Mouse (Mus musculus): Measurements from ENCODE around the gene Rars2. TPM values are rescaled to one million over a fixed set of nuclear protein-coding genes. Genes with fewer than 3 reads are reported as not detected.
"Not testable (repeated sequence)": the region's sequence is repeated elsewhere in the genome, so short reads cannot be mapped to it uniquely, and the experiment has no call there.

The Rars2 gene
- 10 to 100 TPM; 31.7 to 31.9 TPM for total RNA-seq (2021)
- long read RNA-seq, experiment 1, transcript Rars2-201 (20 exons, 1,868 nt) = major isoform, 19 of 28 reads
- long read RNA-seq, experiment 1, partial matches to known transcripts = 1 of 28 reads
- long read RNA-seq, experiment 1, other reads (novel, unspliced or antisense) = 8 of 28 reads
- long read RNA-seq, experiment 2, transcript Rars2-201 (20 exons, 1,868 nt) = major isoform, 44 of 59 reads
- long read RNA-seq, experiment 2, partial matches to known transcripts = 3 of 59 reads
- long read RNA-seq, experiment 2, other reads (novel, unspliced or antisense) = 12 of 59 reads

GRCm38 (mm10) chr4:34614630-34615094 lies at the start of gene Rars2, which contains the start of gene Orc3:
Rars2 (plus strand) TSS chr4:34614957.
Orc3 (minus strand) TSS chr4:34614944.
- peak; percentile 92 to 93 for DNase-seq (ENCODE audit: low spot score in 2 of 2)

DNA sequence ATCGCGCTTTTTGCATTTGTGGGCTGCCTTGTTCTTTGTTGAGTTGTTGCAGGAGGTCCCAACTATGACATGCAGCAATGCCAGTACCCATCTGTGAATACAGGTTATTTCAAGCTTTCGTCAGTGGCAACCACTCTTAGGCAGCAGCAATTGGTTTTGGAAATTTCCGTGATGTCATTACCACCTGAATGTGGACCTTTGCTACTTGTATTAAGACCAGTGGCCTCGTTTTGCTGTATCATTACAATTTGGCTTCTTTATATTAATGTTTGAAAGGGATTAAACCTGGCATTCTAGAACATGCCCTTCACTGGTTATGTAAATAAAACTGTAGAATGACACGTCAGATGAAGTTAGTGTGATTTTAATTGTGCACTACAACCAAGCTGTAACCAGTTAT lies 48.5 kb upstream of the Rars2 start:
- DNase-seq (ENCODE audit: low spot score in 2 of 2) = no peak

- DNase-seq (ENCODE audit: low spot score in 2 of 2) = no peak
These were observed 41.9 kb upstream of the Rars2 start for GRCm38 (mm10) chr4:34572876-34573275.

DNA sequence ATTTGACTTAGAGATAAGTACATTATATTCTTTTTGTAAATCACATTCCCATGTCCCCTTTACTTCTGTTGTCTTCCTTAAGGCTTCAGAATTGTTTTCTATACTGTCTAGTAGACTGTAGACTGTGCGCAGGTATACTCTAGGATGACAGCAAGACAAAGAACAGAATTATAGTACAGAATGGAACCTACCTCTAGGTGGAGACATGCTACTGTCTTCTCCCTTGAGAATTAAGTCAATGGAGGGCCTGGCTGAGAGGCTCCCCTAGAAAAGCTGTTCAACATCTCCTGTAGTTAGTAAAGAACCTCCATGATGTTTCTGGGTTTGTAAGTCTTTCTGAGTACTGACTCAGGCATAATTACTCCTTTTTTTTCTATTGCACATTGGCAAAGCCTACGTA lies 37.7 kb upstream of the Rars2 start:
- no peak for DNase-seq (ENCODE audit: low spot score in 2 of 2)

GRCm38 (mm10) chr4:34579215-34579614 lies 35.5 kb upstream of the Rars2 start:
- no peak for DNase-seq (ENCODE audit: low spot score in 2 of 2)

DNA sequence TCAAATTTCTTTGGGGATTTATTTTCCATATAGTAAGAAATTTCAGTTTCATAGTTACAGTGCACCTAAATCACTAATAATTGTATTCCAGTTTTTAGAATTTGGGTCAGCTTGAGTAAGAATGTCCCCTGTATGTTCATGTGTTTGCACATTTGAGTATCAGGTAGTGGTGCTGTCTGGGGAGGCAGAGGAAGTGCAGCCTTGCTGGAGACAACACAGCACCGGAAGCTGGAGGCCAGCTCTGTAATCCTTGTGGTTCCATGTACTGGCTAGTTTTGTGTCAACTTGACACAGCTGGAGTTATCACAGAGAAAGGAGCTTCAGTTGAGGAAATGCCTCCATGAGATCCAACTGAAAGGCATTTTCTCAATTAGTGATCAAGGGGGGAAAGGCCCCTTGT lies 33.3 kb upstream of the Rars2 start:
- DNase-seq (ENCODE audit: low spot score in 2 of 2) = not testable (repeated sequence)

DNA sequence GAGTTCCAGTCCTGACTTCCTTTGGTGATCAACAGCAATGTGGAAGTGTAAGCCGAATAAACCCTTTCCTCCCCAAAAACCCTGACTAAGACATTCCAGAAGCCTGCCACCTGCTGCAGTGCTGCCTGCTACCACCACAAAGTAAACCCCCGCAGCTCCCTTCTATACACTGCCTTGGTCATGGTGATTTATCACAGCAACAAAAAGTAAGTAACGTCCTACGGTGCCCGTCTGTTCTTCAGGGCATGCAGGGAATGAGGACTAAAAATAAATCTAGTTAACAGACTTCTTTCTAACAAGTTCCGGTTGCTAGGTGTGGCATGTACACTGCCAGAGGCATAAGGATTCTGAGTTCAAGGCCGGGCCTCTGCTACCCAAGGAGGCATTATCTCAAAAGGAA lies 32.8 kb upstream of the Rars2 start:
- DNase-seq (ENCODE audit: low spot score in 2 of 2) = no peak

DNA sequence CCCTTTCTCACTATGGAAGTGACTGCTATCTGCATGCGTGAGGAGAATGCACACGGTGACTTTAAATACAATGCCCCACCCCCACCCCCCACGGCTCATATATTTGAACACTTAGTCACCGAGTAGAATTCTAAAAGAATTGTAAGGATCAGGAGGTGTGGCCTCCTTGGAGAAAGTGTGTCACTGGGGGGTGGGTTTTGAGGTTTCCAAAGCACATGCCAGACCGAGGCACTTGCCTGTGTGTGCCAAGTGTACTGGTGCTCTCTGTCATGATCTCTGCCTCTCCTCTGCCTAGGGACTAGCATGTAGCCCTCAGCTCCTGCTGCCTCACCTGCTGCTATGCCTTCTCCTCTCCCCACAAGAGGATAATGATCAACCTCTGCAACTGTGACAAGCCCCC lies 32.3 kb upstream of the Rars2 start:
- no peak for DNase-seq (ENCODE audit: low spot score in 2 of 2)

- no peak for DNase-seq (ENCODE audit: low spot score in 2 of 2)
These were observed 31.3 kb upstream of the Rars2 start for GRCm38 (mm10) chr4:34583427-34583826.

GRCm38 (mm10) chr4:34584871-34585607 lies 29.7 kb upstream of the Rars2 start:
- DNase-seq (ENCODE audit: low spot score in 2 of 2) = no peak

DNA sequence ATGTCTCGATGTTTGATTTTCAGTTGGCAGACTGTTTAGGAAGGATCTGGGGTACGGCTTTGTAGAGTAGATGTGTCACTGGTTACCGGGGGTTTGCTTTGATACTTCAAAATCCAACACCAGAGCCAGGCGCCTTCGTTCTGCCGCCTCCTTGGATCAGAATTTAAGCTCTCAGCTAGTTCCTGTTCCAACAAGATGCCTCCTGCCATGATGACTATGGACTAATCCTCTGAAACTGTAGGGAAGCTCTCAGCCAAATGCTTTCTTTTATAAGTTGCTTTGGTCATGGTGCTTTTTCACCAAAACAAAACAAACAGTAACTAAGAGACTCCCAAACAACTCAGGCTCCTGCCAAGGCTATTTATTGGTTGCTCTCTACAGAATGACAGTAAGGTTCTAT lies 11.6 kb upstream of the Rars2 start:
- DNase-seq (ENCODE audit: low spot score in 2 of 2) = no peak

DNA sequence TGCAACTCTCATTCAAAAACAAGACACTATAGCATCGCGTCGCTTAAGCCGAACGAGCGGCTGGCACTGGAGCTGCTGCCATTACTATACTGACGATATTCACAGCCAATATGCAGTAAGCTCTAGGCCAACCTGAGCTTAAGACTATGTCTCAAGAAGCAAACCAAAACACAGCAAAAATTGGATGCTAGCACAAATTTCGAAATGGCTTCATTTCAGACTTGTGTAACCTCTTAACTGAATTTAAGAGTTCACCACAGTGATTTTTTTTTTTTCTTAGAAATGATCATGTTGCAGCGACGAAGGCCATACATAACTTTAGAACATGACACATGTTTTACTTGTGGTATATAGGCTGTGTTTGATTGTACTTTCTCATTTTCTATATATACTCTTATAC lies 8.1 kb upstream of the Rars2 start:
- DNase-seq (ENCODE audit: low spot score in 2 of 2) = no peak

- DNase-seq (ENCODE audit: low spot score in 2 of 2) = no peak
These were observed 1.1 kb upstream of the Rars2 start for GRCm38 (mm10) chr4:34613571-34614145.

DNA sequence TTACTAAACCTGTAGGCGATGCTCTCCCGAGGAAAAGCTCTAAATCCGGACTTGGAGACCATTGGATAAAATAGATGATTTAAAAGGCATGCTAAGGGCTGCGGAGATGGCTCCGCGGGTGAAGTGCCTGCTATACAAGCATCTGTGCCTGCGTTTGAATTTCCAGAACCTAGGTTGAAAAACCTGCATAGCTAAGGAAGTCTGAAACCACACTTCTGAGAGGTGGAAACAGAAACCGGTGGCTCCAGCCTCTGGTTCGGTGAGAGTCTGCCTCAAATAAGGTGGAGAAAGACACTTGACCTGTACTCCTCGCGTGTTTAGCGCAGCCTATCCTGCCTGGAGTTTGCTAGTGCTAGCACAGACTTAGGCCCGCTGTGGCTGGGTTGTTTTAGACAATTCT lies 546 bp downstream of the Rars2 start:
- no peak for DNase-seq (ENCODE audit: low spot score in 2 of 2)

DNA sequence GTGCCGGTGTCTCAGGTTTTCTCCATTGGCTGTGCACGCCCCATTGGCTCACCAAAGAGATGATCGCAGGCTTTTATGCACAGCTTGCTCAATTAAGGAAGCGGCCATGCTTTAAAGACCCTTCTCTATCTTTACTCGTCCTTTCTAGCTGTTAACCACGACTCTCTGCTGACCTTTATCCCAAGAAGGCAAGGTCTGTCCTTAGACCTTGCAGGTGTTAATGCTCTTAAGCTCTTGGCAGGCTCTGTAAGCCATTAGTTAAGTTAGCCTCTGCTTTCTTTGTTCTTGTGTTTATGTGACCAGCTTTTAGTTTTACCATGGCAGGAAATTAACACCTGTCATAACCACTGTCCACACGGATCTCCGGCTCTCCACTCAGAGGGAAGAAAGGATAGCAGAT lies 1.4 kb downstream of the Rars2 start:
- no peak for DNase-seq (ENCODE audit: low spot score in 2 of 2)

GRCm38 (mm10) chr4:34625556-34625955 lies 10.8 kb downstream of the Rars2 start:
- DNase-seq (ENCODE audit: low spot score in 2 of 2) = no peak

DNA sequence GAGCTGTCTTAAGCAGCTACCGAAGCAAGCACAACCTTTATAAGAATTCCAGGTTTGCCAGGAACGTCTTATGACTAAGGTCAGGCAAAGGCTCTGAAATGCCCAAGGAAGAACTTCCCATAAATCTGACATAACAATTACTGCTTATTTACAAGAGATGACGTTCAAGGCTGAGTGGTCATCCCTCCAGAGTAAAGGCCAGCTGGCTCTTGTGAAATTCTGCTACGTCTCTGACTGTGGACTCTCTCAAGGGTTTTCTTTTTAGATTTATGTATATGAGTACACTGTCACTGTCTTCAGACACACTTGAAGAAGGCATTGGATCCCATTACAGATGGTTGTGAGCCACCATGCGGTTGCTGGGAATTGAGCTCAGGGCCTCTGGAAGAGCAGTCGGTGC lies 11.6 kb downstream of the Rars2 start:
- DNase-seq (ENCODE audit: low spot score in 2 of 2) = no peak

GRCm38 (mm10) chr4:34629956-34630355 lies 15.2 kb downstream of the Rars2 start:
- no peak for DNase-seq (ENCODE audit: low spot score in 2 of 2)

- DNase-seq (ENCODE audit: low spot score in 2 of 2) = no peak
These were observed 19.4 kb downstream of the Rars2 start for GRCm38 (mm10) chr4:34634129-34634528.

DNA sequence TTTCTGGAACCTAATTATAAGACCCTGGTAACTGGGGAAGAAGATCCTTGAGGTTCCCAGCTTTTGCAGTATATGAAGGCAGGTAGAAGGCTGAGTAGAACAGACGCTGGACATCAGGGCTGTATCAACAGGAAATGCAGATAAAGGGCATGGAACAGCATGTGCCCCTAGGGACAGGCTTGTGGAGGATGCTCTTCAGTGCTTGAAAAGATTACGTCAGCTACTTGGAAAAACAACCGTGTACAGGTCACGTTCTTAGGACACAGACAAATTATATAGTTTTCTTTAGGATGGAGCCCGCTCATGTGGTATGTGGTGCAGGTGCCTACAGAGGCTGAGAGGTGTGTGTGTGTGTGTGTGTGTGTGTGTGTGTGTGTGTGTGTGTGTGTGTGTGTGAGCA lies 21.3 kb downstream of the Rars2 start:
- no peak for DNase-seq (ENCODE audit: low spot score in 2 of 2)

- no peak for DNase-seq (ENCODE audit: low spot score in 2 of 2)
These were observed 22.6 kb downstream of the Rars2 start for GRCm38 (mm10) chr4:34637386-34637785.

GRCm38 (mm10) chr4:34637851-34638250 lies 23.1 kb downstream of the Rars2 start:
- no peak for DNase-seq (ENCODE audit: low spot score in 2 of 2)

Data from adrenal gland, adult 18-20 months (tissue).